In the genomic region with DNA sequence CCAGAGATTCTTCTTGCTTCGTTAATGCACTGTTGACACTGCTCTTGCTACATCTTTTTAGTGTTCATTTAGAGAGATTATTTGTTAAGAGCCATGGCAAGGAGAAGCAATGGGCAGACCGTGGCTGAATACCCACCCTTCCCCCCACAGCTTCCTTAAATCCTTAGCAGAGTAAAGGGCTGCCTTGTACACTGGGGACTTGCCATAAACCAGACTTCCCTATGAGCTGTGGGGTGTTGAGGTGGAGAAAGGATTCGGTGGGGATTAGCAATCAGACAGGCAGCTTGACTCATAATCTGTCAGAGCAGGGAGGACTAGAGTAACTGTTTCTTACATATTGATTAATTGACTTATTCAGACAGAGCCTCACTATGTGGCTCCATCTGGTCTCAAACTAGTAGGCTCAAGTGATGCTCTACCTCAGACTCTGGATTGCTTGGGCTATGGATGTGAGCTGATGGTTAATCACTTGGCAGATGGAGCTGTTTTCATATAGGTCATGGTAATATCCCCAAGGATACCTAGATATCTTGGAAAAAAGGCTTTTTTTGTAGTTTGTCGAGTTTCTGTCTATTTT, we compare ENCODE assay signal across 12 mouse cellular contexts.
DNase-seq lines count a peak whose midpoint lies in the region; ATAC-seq lines count a peak whose summit lies in the region.
"Had no signal": no experiment of that assay in that cellular context is flagged by ENCODE, and none has a peak within 500 bp of the region (broad histone marks: within the 10 kb centered on the region; RNA-seq: fewer than 3 reads in every experiment).

No protein-coding gene starts in this region.

- no peaks in the 10 kb centered on the region for H3K9me3 ChIP-seq in hindbrain, embryonic 11.5 days (ENCODE audit: control insufficient read depth, low read length)
- no peaks in the 10 kb centered on the region for H3K9me3 ChIP-seq in midbrain, embryonic 16.5 days (replicated peaks; ENCODE audit: control insufficient read depth, low read length, poor library complexity, severe bottlenecking)

- no peaks in the 10 kb centered on the region; the same call in 1 of the 2 replicates for H3K4me1 ChIP-seq in hindbrain, embryonic 11.5 days (replicated peaks; ENCODE audit: control insufficient read depth, insufficient read depth, low read length)
- H3K4me1 ChIP-seq in midbrain, embryonic 16.5 days (ENCODE audit: control insufficient read depth, insufficient read depth, low read length), result peaks cover 24% of the 10 kb centered on the region

- DNase-seq in heart, adult 11 months, result peak; percentile 23
- DNase-seq in heart, postnatal 10 days, result no peak
- peak; percentile 12 for DNase-seq in embryo, embryonic 9.5 days (ENCODE audit: extremely low spot score)
- peak; percentile 48 for DNase-seq in hindbrain, embryonic 11.5 days (ENCODE audit: low spot score)
- no peak for DNase-seq in spleen, adult 18-20 months
- no peak for DNase-seq in right cerebral cortex, postnatal 4 days
- DNase-seq in cerebellum, adult 9-10 months, result no peak
- DNase-seq: left cerebral cortex, postnatal 4 days; liver, postnatal 0 days had no signal

- H3K27ac ChIP-seq in hindbrain, embryonic 11.5 days (ENCODE audit: low read depth, low read length), result peak overlapping the region; percentile 83
- peak overlapping the region; percentile 58; the same call in 1 of the 2 replicates for H3K27ac ChIP-seq in midbrain, embryonic 16.5 days (ENCODE audit: low read length)

- H3K9ac ChIP-seq in hindbrain, embryonic 11.5 days (ENCODE audit: low read depth, low read length), result no peak overlapping the region
- H3K9ac ChIP-seq in midbrain, embryonic 16.5 days (ENCODE audit: low read depth, low read length), result no peak overlapping the region
- H3K9ac ChIP-seq: liver, postnatal 0 days had no signal

- intact Hi-C loops in heart, postnatal 10 days (cut with DNase I), result no loop called here

- H3K36me3 ChIP-seq in hindbrain, embryonic 11.5 days (ENCODE audit: control insufficient read depth, insufficient read depth, low read length), result no peaks in the 10 kb centered on the region
- H3K36me3 ChIP-seq in midbrain, embryonic 16.5 days (ENCODE audit: control insufficient read depth, insufficient read depth, low read length), result no peaks in the 10 kb centered on the region

- H3K4me2 ChIP-seq in hindbrain, embryonic 11.5 days (replicated peaks; ENCODE audit: low read depth, low read length), result no peak overlapping the region
- H3K4me2 ChIP-seq in midbrain, embryonic 16.5 days (ENCODE audit: low read length), result no peak overlapping the region
- H3K4me2 ChIP-seq: heart, embryonic 11.5 days had no signal

- WGBS in hindbrain, embryonic 11.5 days, result 49% methylated on average over 4 of the region's 4 CpGs
- 22% methylated on average over 4 of the region's 4 CpGs for WGBS in midbrain, embryonic 16.5 days

- H3K4me3 ChIP-seq in hindbrain, embryonic 11.5 days (ENCODE audit: low read depth, low read length), result no peak overlapping the region
- H3K4me3 ChIP-seq in midbrain, embryonic 16.5 days (ENCODE audit: low read depth, low read length), result no peak overlapping the region

- peak; percentile 67 for ATAC-seq in hindbrain, embryonic 11.5 days (ENCODE audit: low FRiP score)
- ATAC-seq in midbrain, embryonic 16.5 days, result peak; percentile 64
- ATAC-seq: intestine, embryonic 16.5 days; liver, postnatal 0 days had no signal

- H3K27me3 ChIP-seq in hindbrain, embryonic 11.5 days (ENCODE audit: control insufficient read depth, insufficient read depth, low read length), result no peaks in the 10 kb centered on the region
- no peaks in the 10 kb centered on the region for H3K27me3 ChIP-seq in midbrain, embryonic 16.5 days (ENCODE audit: control insufficient read depth, insufficient read depth, low read depth, low read length)

Comparison
In these comparisons a context has a peak if more than half of its experiments do, and no peak if none do; other contexts are left out.
1. DNase-seq: peak in heart, adult 11 months (single experiment), embryo, embryonic 9.5 days (single experiment) and hindbrain, embryonic 11.5 days (single experiment); none in heart, postnatal 10 days (0 of 2), spleen, adult 18-20 months (0 of 2), right cerebral cortex, postnatal 4 days (single experiment) and cerebellum, adult 9-10 months (single experiment).